Mouse (Mus musculus) heart, embryonic 10.5 days (tissue): ENCODE results near the gene Gm8271. TPM values are rescaled to one million over a fixed set of nuclear protein-coding genes. Genes with fewer than 3 reads are reported as not detected.
"Not testable (repeated sequence)": the region's sequence is repeated elsewhere in the genome, so short reads cannot be mapped to it uniquely, and the experiment has no call there.

Experiments
- DNase-seq: peaks from one replicate; pipeline ENCODE4 v3.0.0-alpha.2; 2017; ENCODE audit warnings: low spot score
- H3K27ac ChIP-seq: fragments of 300-500 bp; sonication (generic); 2 replicates; pipeline ENCODE4 v1.5.1; 2016; ENCODE audit warnings: mild to moderate bottlenecking
- H3K27me3 ChIP-seq: fragments of 300-500 bp; sonication (generic); 2 replicates; pipeline ENCODE4 v1.6.1; 2016; ENCODE audit warnings: mild to moderate bottlenecking; ENCODE audit not compliant: poor library complexity, insufficient read depth, severe bottlenecking
- H3K36me3 ChIP-seq: fragments of 300-500 bp; sonication (generic); 2 replicates; pipeline ENCODE4 v1.6.1; 2016; ENCODE audit warnings: mild to moderate bottlenecking, moderate library complexity
- H3K4me1 ChIP-seq: fragments of 300-500 bp; sonication (generic); 2 replicates; pipeline ENCODE4 v1.6.1; 2016; ENCODE audit warnings: mild to moderate bottlenecking
- H3K4me3 ChIP-seq: fragments of 300-500 bp; sonication (generic); 2 replicates; pipeline ENCODE4 v1.5.1; 2016; ENCODE audit warnings: mild to moderate bottlenecking, moderate library complexity
- H3K9me3 ChIP-seq: fragments of 300-500 bp; sonication (generic); 2 replicates; pipeline ENCODE4 v1.6.1; 2016; ENCODE audit warnings: mild to moderate bottlenecking, moderate library complexity
- WGBS: fragments of 180-500 bp; shearing (Covaris S2); methylation state at CpG from one replicate; pipeline ENCODE4 v1.1.7; 2016; 5-methylcytosine and 5-hydroxymethylcytosine counted together
- polyA plus RNA-seq: library from polyadenylated mRNA; unstranded; fragments of >200 nt; fragmentation: Nextera tagmentation; extraction: Ambion mirVana; gene quantifications from 2 replicates; pipeline ENCODE4 v1.2.1, GENCODE M21; 2016

Gene Gm8271
- polyA plus RNA-seq = not detected in 2 replicates

GRCm38 (mm10) chr14:5185493-5185892 lies at the start of gene Gm8271:
Gene Gm8271, plus strand, starts transcription at chr14:5185793.
- not testable (repeated sequence) for H3K9me3 ChIP-seq, H3K36me3 ChIP-seq, H3K27me3 ChIP-seq, H3K27ac ChIP-seq, H3K4me3 ChIP-seq, DNase-seq, H3K4me1 ChIP-seq
- no CpG with 5 or more reads among the region's 3 CpGs for WGBS

- WGBS = no CpG with 5 or more reads among the region's 1 CpGs
- not testable (repeated sequence) for H3K27me3 ChIP-seq
These were observed 21.4 kb upstream of the Gm8271 start, which contains the start of gene Gm3317 for GRCm38 (mm10) chr14:5164235-5164634. Gene Gm3317, plus strand, starts transcription at chr14:5164535.

More at GRCm38 (mm10) chr14:5164235-5164634, 21.4 kb upstream of the Gm8271 start, which contains the start of gene Gm3317:
- H3K4me1 ChIP-seq, H3K4me3 ChIP-seq, H3K36me3 ChIP-seq, DNase-seq, H3K9me3 ChIP-seq, H3K27ac ChIP-seq: not testable (repeated sequence)

Other genes with a start within 250 kb of the Gm8271 start
- not detected in 2 replicates for gene Gm8297, start 201.9 kb upstream of the Gm8271 start, polyA plus RNA-seq
- gene Gm3298, start 169.9 kb upstream of the Gm8271 start, polyA plus RNA-seq = not detected in 2 replicates
- gene 4930555G01Rik, start 135.2 kb upstream of the Gm8271 start, polyA plus RNA-seq = not detected in 2 replicates
- gene Gm8281, start 114.8 kb upstream of the Gm8271 start, polyA plus RNA-seq = 2.4 and 2.9 TPM in 2 replicates
- not detected in 2 replicates for gene Gm8279, start 54.3 kb upstream of the Gm8271 start, polyA plus RNA-seq
- gene Gm3317, start 21.3 kb upstream of the Gm8271 start, polyA plus RNA-seq = not detected in 2 replicates
- gene Gm3526, start 74.8 kb downstream of the Gm8271 start, polyA plus RNA-seq = not detected in 2 replicates
- gene Gm3542, start 149.1 kb downstream of the Gm8271 start, polyA plus RNA-seq = not detected in 2 replicates
- gene Gm3500, start 203.3 kb downstream of the Gm8271 start, polyA plus RNA-seq = not detected in 2 replicates